Mouse (Mus musculus): ENCODE data around the gene Adprh. TPM values are rescaled to one million over a fixed set of nuclear protein-coding genes. Genes with fewer than 3 reads are reported as not detected.
A peak's percentile ranks its signal among the peaks of the same experiment; 100 is the strongest.

Adprh gene
- total RNA-seq, 2 experiments from 2014 or later, result 16.0 to 23.5 TPM

DNA sequence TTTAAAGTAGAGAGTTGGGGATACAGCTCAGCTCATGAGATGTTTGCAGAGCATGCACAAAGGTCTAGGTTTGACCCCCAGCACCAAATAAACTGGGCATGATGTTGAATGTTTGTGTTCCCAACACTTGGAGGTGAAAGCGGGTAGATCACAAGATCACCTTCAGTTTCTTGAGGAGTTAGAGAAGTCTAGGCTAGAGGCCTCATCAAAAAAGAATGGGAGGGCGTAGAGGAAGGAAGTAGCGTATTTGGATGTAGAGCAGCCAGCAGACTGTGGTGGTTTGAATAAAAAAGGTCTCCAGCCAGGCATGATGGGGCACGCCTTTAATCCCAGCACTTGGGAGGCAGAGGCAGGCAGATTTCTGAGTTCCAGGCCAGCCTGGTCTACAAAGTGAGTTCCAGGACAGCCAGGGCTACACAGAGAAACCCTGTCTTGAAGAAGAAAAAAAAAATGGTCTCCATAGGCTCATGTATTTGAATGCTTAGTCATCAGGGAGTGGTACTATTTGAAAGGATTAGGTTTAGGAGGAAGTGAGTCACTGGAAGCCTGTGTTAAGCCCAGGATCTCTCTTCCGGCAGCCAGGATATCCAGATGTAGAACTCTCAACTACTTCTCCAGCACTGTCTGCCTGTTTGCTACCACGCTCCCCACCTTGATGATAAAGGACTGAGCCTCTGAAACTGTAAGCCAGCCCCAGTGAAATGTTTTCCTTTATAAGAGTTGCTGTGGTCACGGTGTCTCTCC, 8.6 kb downstream of the Adprh start:
- no peak for ATAC-seq (replicated peaks; ENCODE audit: poor library complexity)

DNA sequence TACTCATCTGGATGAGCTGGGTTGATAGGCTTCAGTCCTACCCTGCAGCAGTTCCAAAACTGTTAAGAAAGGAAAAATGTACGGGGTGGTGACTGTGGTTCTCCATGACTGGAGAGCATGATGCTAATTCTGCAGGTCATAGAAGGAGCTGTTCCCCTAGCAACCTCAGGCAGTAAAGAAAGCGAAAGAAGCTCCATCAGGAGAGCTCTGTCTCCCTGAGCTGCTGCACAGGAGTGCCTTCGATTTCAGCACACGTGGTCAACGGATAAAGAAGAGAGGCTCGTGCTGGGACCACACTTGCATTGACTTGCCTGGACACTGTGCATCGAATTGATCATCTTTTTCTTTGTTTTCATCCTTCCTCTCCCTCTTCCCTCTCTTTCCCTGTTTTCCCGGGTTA, 10.3 kb downstream of the Adprh start:
- no peak for ATAC-seq (replicated peaks; ENCODE audit: poor library complexity)

DNA sequence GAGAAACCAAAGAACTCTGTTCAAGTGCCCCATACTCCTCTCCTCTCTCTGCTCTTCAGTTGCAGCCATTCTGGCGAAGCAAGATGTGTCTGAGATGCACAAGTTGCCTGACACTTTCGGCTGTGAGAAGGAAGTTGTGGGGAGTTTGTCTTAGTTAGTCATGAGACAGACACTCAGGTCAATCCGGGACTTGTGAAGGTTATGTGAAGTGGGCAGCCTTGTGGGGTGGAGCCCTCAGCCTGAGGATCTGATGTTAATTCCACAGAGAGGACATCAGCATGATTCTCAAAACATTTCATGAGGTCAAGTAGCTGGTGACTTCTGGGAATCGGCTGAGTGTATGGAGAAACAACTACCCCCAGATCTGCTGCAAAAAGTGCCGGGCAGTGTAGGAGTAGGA, 10.9 kb downstream of the Adprh start:
- ATAC-seq (replicated peaks; ENCODE audit: poor library complexity), result no peak

DNA sequence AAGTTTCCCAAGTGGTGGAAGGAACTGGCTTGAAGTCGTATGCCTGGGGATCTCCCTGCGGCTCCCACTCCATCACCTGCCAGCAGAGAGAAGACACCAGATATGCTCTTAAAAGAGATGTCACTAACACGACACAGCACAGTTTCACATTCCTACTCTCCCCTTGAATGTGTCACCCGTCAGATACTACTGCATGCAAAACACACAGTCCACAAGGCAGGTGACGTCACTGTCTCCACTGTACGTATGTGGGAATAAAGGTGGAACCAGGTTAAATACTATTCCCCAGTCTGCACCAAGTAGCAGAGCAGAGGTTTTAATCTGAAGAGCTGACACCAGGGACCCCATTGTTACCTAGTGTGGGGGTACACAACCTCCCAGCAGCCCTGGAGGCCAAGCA, 12.1 kb downstream of the Adprh start:
- ATAC-seq (replicated peaks; ENCODE audit: poor library complexity), result no peak

DNA sequence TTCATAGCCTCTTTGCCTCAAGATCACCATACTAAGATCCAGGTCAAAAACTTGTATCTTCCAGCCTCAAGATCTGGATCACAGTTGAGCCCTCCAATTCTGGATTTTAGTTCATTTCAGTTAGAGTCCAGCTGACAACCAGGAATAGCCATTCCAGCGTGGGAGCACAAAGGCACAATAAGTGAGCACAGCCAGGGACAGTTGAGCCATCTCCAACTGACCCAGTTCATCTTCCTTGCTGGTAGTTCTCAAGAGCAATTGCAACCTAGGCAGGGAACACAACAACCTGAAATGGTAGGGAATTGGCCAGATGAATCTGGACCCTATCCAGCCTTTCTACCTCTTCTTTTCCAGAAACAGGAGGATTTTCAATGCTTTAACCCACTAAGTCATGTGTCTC, 13.3 kb downstream of the Adprh start:
- ATAC-seq (replicated peaks; ENCODE audit: poor library complexity), result no peak

DNA sequence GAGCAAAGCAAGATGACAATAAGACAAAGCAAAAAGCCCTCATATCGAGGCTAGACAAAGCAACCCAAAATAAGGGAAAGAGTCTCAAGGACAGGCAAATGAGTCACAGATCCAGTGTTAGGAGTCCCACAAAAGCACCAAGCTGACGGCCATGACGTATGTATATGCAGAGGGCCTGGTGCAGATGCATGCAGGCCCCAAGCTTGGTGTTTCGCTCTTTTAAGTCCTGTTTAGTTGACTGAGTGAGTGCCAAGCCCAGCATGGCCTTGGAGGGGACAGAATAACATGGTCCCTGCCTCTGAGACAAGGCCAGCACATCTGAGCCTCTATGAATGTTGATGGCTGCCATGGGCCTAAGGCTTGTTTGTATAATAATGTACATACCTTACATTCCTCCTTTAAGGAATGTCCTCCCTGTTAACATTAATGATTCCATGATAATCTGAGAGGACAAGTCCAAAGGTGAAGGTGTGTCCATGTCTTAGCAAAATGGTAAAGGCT, 18.2 kb downstream of the Adprh start:
- ATAC-seq (replicated peaks; ENCODE audit: poor library complexity), result no peak

DNA sequence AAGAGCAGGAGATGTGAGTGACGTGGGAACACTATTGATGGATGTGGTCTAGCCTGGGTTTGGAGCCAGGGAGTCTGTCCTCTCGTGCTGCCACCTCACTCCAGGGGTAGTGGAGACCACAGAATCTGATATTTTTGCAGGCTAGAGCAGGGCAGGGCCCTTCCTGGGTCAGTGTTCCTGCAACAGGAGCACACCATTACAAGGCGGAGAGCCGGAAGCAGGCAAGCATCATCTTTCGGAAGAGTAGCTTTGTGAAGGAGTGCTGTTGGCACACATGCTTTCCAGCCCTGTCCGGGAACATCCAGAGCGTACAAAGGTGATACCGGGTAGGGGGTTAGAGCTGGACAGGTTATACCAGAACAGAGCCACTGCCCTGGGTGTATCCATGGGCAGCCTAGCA, 19.0 kb downstream of the Adprh start:
- ATAC-seq (replicated peaks; ENCODE audit: poor library complexity), result no peak

DNA sequence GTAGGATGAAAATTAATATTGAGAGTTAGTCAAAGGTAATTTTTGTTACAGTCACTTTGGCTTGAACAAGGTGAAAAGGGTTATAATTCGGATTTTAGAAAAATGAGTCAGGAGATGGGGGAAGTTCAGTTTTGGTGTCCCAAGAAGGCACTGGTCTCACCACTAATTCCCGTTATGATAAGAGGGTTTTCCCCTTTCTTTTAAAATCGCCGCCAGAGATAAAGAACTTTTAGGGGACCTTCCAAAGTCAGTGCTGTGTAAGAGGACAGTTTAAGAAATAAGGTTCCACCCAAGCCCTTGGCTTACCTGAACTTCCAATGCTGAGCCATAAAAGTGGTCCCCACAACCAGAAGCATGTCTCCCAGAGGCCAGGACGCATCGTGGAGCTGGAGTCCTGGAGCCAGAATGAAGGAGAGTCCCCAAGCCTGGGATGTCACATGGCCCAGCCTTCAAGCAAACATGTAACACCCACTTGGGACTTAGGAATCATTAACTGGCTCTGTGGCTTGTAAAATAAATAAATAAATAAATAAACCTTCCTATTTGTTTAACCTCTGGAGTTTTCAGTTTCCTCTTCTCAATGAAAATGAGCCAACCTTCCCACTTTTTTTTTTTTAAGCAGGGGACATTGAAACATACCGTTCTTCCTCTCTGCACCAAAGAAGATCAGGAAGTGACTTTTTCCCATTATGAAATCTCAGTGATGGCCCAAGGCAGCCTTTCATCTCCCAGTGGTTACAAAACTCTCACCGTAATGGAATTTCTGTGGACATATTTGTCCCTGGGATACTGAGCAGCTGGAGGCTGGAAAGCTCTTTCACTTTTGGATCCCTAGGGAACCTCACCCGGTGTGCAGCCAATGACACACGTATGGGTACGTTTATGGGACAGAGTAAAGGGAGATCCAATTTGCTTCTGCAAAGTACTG, 19.7 kb downstream of the Adprh start, which contains the start of gene Pla1a:
Pla1a (minus strand) TSS at position 648 of the 928 bp plus-strand sequence.
- peak; percentile 83 for ATAC-seq (replicated peaks; ENCODE audit: poor library complexity)

DNA sequence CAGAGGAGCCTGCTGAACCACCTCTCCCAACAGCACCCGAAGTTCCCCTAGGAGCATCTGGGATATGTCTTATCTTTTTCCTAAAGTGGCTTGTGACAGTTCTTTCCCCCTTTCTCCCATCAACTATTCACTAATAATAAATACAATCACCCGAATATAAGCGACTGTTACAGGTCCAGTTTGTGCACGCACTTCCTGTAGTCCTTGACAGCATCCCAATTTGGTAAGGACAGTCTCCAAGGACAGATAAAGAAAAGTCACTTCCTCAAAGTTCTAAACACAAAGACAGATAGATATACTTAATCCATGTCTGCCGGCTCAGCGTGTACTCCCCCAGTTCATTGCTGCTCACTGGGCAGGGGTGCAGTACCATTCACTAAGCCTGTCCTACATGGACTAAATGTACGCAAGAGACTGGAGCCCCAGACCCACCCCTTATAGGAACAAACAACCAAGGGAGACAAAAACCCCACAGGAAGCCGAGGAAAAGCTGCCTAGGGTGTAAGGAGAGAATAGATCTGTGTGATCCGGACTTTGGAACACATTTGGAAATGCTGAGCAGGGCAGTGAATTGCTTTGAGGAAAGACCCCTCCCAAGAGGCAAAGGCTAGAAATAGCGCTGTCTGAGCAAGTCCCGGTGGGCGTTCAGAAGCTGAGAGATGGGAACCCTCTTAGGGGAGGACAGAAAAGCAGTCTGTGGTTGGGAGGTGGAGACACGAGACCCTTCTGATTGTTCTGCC, 20.9 kb downstream of the Adprh start:
- ATAC-seq (replicated peaks; ENCODE audit: poor library complexity), result 0 out of 2 replicates have a peak, but pooled peaks have one; percentile 17

DNA sequence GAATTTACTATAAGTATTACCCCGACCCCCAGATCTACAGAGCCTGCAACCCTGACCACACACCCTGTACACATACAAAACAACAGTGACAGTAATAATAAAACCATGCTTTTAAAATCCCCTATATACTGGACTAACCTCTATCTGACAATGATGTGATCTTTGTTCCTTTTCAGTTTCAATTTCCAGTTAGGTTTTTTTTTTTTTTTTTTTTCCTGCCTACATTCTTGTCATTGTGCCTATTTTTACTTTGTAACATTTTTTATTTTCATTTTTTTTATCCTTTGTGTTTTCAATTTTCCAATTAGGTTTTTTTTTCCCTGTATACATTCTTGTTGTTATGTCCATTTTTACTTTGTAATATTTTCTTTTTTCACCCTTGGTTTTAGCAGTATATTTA, 26.7 kb downstream of the Adprh start:
- ATAC-seq (replicated peaks; ENCODE audit: poor library complexity), result no peak

DNA sequence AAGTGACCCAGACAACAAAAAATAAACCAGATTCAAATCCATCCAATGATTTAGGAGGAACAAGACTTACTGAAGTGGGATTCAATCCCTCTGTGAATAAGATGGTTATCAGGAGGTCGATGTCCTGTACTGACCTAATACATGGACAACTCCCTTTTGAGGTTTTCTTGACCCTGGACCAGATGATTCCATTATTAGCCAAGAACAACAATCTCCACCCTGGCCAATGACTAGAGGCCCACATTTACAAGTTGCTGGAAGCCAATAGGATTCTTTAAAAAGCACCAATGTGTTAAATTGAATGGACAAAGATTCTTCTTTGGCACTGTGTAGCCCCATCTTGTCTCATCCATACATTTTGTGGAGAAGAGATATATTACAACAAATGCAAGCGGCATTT, 27.1 kb downstream of the Adprh start:
- no peak for ATAC-seq (replicated peaks; ENCODE audit: poor library complexity)

DNA sequence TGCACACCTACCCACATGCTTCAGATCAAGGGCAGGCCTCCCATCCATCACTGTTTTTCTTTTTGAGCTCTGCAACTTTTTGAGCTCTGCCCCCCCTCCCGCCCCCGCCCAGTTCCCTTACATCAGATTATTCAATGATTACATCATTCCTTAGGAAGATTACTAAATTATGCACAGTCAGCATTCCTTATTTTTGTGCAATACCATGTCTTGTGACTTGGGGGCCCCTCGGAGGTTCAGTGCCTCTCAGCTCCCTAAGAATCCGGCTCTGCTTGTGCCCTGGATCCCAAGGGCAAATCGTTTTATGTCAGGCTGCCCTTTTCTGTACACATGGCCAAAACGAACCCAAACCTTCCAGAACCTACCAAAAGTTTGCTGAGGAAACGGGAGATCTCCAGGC, 37.5 kb downstream of the Adprh start:
- ATAC-seq (replicated peaks; ENCODE audit: poor library complexity), result peak; percentile 57

DNA sequence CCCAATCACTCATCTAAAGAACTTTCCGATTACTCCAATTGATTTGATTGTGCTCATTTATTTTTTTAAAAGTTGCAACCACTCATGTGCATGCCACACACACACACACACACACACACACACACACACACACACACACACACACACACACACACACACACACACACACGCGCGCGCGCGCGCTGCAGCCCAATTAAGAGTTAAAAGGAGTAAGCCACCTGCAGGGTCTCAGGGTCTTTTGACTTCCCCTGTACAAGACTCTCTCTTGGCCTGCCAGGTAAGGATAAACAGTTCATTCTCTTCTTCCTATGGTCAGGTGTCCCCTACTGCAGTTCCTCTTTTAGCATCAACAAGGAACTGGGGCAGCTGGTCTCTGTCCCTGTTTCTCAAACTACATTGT, 44.1 kb downstream of the Adprh start:
- ATAC-seq (replicated peaks; ENCODE audit: poor library complexity), result no peak

DNA sequence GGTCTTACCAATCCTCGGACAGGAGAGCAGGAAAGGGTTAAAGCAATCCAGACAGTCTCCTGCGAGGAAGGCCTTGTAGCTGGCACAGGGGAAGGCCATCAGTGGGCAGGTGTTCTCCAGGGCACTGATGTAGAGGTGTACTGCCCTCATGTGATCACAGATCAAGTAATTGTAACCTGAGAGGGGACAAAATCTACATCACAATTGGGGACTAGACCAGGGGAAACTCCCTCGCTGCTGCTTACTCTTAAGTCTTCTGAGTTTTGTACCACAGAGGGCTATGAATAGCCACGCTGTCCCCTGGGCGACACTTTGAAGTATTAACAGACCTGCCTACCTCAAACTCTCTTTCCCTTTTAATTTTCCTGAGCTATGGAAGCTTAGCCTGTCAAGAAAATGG, 44.9 kb downstream of the Adprh start:
- ATAC-seq (replicated peaks; ENCODE audit: poor library complexity), result no peak

DNA sequence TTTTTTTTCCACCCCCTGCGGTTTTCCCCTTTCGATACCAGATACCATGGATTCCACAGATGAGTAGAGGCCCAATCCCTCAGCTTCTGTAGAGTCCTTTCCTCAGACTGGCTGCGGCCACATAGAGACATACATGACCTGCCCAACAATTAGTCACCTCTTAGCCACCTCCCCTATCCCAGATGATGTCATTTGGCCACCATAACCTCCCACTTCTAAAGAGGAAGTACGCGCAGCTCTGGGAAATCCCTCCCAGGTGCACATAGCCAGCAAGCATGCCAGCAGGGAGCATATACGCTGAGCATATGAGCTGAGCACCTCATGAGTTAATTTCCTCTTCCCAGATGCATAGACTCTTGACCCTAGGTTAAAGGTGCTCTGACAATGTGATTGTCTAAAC, 45.8 kb downstream of the Adprh start:
- peak; percentile 38 for ATAC-seq (replicated peaks; ENCODE audit: poor library complexity)

DNA sequence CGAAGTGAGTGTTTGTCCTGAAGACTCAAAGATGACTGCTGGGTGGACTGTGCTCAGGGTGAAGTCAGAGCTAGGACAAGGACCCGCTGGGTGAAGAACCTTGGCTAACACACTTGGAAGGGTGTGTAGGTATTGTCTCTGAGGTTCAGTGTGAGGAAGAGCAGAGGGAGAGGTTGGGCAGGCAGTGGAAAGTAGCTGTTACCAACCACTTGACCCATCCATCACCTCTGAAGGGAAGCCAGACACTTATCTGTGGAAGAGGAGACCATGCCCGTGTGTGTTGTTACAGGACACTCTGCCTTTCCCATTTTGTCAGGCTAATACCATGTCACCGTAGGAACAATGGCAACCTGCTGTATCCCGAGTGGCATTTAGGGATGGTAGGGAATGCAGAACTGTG, 46.2 kb downstream of the Adprh start:
- no peak for ATAC-seq (replicated peaks; ENCODE audit: poor library complexity)

DNA sequence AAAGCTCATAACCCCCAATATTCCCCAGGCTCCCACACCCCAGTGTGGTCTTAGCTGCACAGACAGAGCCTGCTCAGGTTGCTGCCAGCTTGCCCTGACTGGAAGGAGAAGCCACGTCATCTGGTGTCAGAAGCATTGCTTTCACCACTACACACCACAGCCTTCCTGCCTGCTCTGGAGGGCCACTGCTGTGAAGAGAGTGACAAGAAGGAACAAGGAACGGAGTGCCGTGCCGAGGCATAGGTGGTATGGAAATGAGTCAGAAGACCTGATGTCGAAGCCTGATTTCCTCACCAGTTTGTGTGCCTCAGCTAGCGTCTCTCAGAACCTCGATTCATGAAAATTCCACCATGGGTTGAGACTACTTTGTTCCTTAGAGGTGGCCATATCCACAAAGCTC, 48.9 kb downstream of the Adprh start:
- peak; percentile 85 for ATAC-seq (replicated peaks; ENCODE audit: poor library complexity)

DNA sequence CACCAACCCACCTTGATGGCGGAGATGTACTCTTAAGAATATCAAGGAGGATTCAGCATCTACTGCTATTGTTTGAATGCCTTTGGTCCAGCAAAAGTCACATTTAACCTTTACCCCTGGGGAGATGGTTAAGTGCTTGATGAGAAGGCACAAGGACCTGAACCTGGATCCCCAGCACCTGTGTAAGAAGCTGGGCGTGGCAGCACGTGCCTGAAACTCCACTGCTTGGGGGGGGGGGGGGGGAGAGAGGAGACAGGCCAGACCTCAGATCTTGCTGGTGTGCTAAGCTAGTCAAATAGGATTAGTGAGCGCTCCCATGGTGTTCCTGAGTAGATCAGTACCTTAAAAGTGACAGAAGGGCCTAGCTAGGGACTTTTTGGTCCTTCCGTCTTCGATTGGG, 51.0 kb downstream of the Adprh start:
- ATAC-seq (replicated peaks; ENCODE audit: poor library complexity), result no peak

DNA sequence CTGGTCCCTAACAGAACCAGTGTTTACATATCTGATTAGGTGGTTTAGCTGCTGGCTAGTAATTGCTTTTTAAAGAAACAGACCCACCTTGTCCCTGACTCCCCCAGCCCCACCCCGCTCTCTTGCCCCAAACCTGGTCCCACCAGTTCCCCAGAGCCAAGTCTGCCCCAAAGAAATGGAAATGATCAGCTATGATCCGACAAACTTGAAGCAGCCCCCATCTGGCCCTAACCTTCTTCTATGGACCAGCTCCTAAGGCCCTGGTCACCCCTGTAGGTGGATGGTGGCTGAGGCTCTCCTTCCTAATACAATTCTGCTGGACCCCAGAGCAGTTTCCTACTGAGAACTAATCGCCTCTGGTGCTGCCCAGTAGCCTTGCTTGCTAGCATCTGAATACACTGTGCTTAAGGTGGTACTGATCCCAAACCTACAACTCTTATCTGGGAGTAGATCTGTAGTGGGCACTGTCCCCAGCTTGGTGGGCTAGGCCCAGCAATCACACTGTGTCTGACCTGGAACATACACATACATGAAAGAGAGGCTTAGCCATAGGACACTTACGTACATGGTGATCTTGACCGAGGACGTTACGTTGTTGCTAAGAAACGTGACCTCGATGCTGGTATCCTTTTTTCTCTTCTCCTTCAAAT, 52.1 kb downstream of the Adprh start:
- ATAC-seq (replicated peaks; ENCODE audit: poor library complexity), result no peak

DNA sequence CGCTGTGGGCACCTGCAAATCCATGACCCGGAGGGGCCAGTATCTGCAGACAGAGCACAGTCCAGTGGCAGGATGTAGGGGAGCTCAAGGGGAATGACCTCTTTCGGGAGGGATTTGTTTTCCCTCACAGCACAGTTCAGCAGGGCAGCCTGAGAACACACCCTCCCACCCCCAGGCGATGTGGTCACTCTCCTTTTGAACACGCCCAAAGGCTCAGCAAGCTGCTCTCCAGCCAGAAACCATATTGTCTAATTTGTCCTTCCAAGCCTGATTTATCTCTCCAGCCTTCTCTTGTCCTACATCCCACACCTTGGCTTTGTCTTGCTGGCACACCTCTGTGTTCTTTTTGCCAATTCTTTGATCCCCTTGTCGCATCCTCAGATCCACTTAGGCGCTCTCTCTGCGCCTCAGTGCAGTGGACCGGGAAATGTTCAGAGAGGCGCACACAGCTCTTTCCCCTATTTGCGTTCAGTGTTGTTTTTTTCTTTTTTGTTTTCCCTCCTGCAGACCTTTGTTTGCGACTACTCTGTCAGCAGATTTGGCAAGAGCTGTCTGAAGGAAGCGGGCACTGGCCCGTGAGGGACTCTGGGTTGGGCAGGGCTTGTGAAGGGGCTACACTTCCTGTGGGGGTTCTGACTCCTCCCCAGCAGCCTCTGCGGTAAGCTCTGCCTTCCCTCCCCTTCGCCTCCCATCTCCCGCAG, 52.8 kb downstream of the Adprh start:
- ATAC-seq (replicated peaks; ENCODE audit: poor library complexity), result peak; percentile 45
